ENCODE assay signal across 8 mouse cellular contexts in the genomic region with DNA sequence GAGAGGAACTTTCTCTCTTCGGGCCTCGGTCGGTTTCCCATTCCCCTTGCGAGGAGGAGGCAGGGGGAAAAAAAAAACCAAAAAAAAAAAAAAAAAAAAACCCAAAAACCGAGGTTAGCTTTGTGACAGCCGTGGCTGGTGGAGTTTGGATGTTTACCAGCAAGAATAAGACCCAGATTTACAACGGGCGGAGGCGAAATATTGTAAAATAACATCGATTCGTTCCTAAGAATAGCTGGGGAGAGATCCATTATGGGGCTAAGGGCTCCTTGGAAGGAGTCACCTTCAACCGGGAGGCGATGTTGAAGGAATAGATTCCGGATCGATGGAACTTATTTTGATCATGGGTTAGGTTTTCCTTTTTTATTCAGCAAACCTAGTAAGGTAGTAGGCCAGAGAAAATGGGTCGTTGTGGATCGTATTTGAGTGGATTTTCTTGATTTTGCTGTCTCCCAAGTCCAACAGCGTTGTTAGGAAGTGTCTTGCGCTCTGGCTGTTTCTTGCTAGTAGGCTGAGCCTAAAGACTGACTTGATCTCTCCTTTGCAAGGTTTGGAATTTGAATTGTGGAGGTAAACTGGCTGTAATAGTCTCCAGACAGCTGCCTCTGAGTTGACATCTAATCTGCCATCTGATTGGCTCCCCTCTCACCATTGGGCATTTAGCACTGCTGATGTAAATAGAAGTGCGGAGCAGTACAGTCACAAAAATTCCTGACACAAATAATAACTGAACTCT. TPM values are rescaled to one million over a fixed set of nuclear protein-coding genes. Genes with fewer than 3 reads are reported as not detected.
DNase-seq lines count a peak whose midpoint lies in the region.

No protein-coding gene starts in this region.

- no peaks in the 10 kb centered on the region for H3K36me3 ChIP-seq in heart, embryonic 10.5 days

- H3K27ac ChIP-seq in heart, embryonic 10.5 days, result peak overlapping the region; percentile 99

- peak overlapping the region; percentile 94 for H3K4me3 ChIP-seq in heart, embryonic 10.5 days

- WGBS in heart, embryonic 10.5 days, result under 1% methylated on average over 20 of the region's 20 CpGs

- peaks cover 14% of the 10 kb centered on the region for H3K4me1 ChIP-seq in heart, embryonic 10.5 days

- H3K9me3 ChIP-seq in heart, embryonic 10.5 days, result no peaks in the 10 kb centered on the region

- H3K27me3 ChIP-seq in heart, embryonic 10.5 days (ENCODE audit: insufficient read depth, poor library complexity, severe bottlenecking), result no peaks in the 10 kb centered on the region

- peak; percentile 70 for DNase-seq in adrenal gland, postnatal 10 days
- no peak for DNase-seq in adrenal gland, postnatal 25 days
- DNase-seq in 3134 (ENCODE audit: extremely low read depth, insufficient read length, low spot score), result peak; percentile 55
- peak; percentile 65 for DNase-seq in c-Kit-positive CD71-positive TER-119-positive erythroid progenitor cells, embryonic 14.5 days (ENCODE audit: low spot score)
- no peak for DNase-seq in heart, embryonic 10.5 days (ENCODE audit: low spot score)
- DNase-seq in kidney, postnatal 14 days, result peak; percentile 65
- peak; percentile 68 for DNase-seq in mesoderm, embryonic 11.5 days (ENCODE audit: low read depth, low spot score)
- DNase-seq in ovary, postnatal 36 days (ENCODE audit: low spot score), result no peak

RNA-seq across cellular contexts. Expression of a gene that starts 2.9 kb away (rescaled TPM):
- total RNA-seq in adrenal gland, postnatal 10 days (2021), result 10 to 100 TPM; 56.1 to 75.4 TPM
- total RNA-seq in adrenal gland, postnatal 25 days (2021), result 85.8 and 86.1 TPM in 2 replicates
- 6.1 and 8.4 TPM in 2 replicates for polyA plus RNA-seq in heart, embryonic 10.5 days (2016; fragmentation: Nextera tagmentation; extraction: Ambion mirVana)

Comparison
In these comparisons a context has a peak if more than half of its experiments do, and no peak if none do; other contexts are left out.
1. DNase-seq: peak in adrenal gland, postnatal 10 days (single experiment), 3134 (single experiment), c-Kit-positive CD71-positive TER-119-positive erythroid progenitor cells, embryonic 14.5 days (single experiment), kidney, postnatal 14 days (single experiment) and mesoderm, embryonic 11.5 days (single experiment); none in adrenal gland, postnatal 25 days (single experiment), heart, embryonic 10.5 days (single experiment) and ovary, postnatal 36 days (single experiment).